ENCODE assay signal across 23 mouse cellular contexts in the genomic region with DNA sequence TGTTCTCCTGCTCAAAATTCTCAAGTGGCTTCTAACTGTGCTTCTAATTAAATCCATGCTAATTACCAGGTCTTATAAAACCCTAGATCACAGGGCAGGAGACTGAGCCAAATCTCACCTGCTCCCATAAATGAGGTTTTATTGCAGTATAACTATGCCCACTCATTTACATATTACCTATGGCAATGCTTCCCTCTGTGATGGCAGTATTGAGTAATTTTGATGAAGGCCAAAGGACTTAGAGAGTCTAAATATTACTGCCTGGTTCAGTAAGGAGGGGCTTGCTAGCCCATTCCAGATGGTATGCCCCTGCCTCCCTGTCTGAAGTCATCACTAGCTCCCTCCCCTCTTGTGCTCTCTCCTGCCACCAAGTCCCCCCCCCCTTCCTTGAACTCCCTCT. TPM values are rescaled to one million over a fixed set of nuclear protein-coding genes. Genes with fewer than 3 reads are reported as not detected.
A peak's percentile ranks its signal among the peaks of the same experiment; 100 is the strongest.
DNase-seq lines count a peak whose midpoint lies in the region; ATAC-seq and TF ChIP-seq lines count a peak whose summit lies in the region.
"Had no signal": no experiment of that assay in that cellular context is flagged by ENCODE, and none has a peak within 500 bp of the region (broad histone marks: within the 10 kb centered on the region; RNA-seq: fewer than 3 reads in every experiment).

No protein-coding gene starts in this region.

- H3K36me3 ChIP-seq in forebrain, embryonic 10.5 days (replicated peaks), result no peaks in the 10 kb centered on the region
- no peaks in the 10 kb centered on the region for H3K36me3 ChIP-seq in forebrain, embryonic 12.5 days (replicated peaks)
- H3K36me3 ChIP-seq in hindbrain, embryonic 16.5 days (ENCODE audit: control insufficient read depth, insufficient read depth, low read length), result no peaks in the 10 kb centered on the region
- H3K36me3 ChIP-seq in hindbrain, embryonic 12.5 days, result no peaks in the 10 kb centered on the region
- no peaks in the 10 kb centered on the region for H3K36me3 ChIP-seq in limb, embryonic 12.5 days
- H3K36me3 ChIP-seq: forebrain, embryonic 15.5 days; heart, embryonic 10.5 days had no signal

- peaks cover 4% of the 10 kb centered on the region; the same call in 1 of the 2 replicates for H3K4me1 ChIP-seq in forebrain, embryonic 10.5 days
- H3K4me1 ChIP-seq in forebrain, embryonic 12.5 days, result no peaks in the 10 kb centered on the region
- no peaks in the 10 kb centered on the region for H3K4me1 ChIP-seq in hindbrain, embryonic 16.5 days (ENCODE audit: control insufficient read depth, insufficient read depth, low read depth, low read length)
- no peaks in the 10 kb centered on the region for H3K4me1 ChIP-seq in hindbrain, embryonic 12.5 days
- H3K4me1 ChIP-seq in limb, embryonic 12.5 days (replicated peaks), result peaks cover 13% of the 10 kb centered on the region
- H3K4me1 ChIP-seq: heart, embryonic 10.5 days had no signal

- H3K27me3 ChIP-seq in forebrain, embryonic 10.5 days (ENCODE audit: poor library complexity, severe bottlenecking), result no peaks in the 10 kb centered on the region
- H3K27me3 ChIP-seq in forebrain, embryonic 12.5 days, result no peaks in the 10 kb centered on the region; the same call in 1 of the 2 replicates
- H3K27me3 ChIP-seq in hindbrain, embryonic 16.5 days (replicated peaks; ENCODE audit: control insufficient read depth, insufficient read depth, low read length), result no peaks in the 10 kb centered on the region
- H3K27me3 ChIP-seq in hindbrain, embryonic 12.5 days, result no peaks in the 10 kb centered on the region
- no peaks in the 10 kb centered on the region for H3K27me3 ChIP-seq in limb, embryonic 12.5 days
- H3K27me3 ChIP-seq: forebrain, embryonic 15.5 days; Patski had no signal

- H3K4me2 ChIP-seq in forebrain, embryonic 12.5 days, result no peak overlapping the region
- no peak overlapping the region for H3K4me2 ChIP-seq in hindbrain, embryonic 16.5 days (ENCODE audit: low read length)
- no peak overlapping the region for H3K4me2 ChIP-seq in hindbrain, embryonic 12.5 days (replicated peaks)
- H3K4me2 ChIP-seq in limb, embryonic 12.5 days, result no peak overlapping the region
- H3K4me2 ChIP-seq: forebrain, embryonic 15.5 days had no signal

- H3K27ac ChIP-seq in forebrain, embryonic 10.5 days, result 0 out of 2 replicates have a peak overlapping the region, but pooled peaks have one; percentile 30
- no peak overlapping the region; the same call in 1 of the 2 replicates for H3K27ac ChIP-seq in forebrain, embryonic 12.5 days
- no peak overlapping the region for H3K27ac ChIP-seq in hindbrain, embryonic 16.5 days (ENCODE audit: low read depth, low read length)
- H3K27ac ChIP-seq in hindbrain, embryonic 12.5 days, result no peak overlapping the region
- 0 out of 2 replicates have a peak overlapping the region, but pooled peaks have one; percentile 12 for H3K27ac ChIP-seq in limb, embryonic 12.5 days
- H3K27ac ChIP-seq: forebrain, embryonic 15.5 days; heart, embryonic 10.5 days had no signal

- no peak for ATAC-seq in forebrain, embryonic 12.5 days (ENCODE audit: low FRiP score)
- peak; percentile 73; the same call in 1 of the 2 replicates for ATAC-seq in hindbrain, embryonic 16.5 days
- ATAC-seq in hindbrain, embryonic 12.5 days (ENCODE audit: low FRiP score), result no peak
- 0 out of 2 replicates have a peak, but pooled peaks have one; percentile 33 for ATAC-seq in limb, embryonic 12.5 days (ENCODE audit: insufficient number of reproducible peaks, insufficient read depth, low FRiP score, low TSS enrichment, low read depth)
- ATAC-seq: activated CD4-positive, CD25-positive, alpha-beta regulatory T cell, adult 4 months; forebrain, embryonic 15.5 days; intestine, embryonic 16.5 days; Patski had no signal

- no peak for TF ChIP-seq POLR2A in brain, embryonic 14.5 days (IDR thresholded peaks at IDR 0.05; ENCODE audit: borderline replicate concordance, extremely low read depth, insufficient read depth, insufficient read length, poor library complexity, severe bottlenecking)

- H3K4me3 ChIP-seq in forebrain, embryonic 10.5 days, result no peak overlapping the region
- H3K4me3 ChIP-seq in forebrain, embryonic 12.5 days (replicated peaks), result no peak overlapping the region
- H3K4me3 ChIP-seq in hindbrain, embryonic 16.5 days (ENCODE audit: low read length), result no peak overlapping the region
- no peak overlapping the region for H3K4me3 ChIP-seq in hindbrain, embryonic 12.5 days
- no peak overlapping the region for H3K4me3 ChIP-seq in limb, embryonic 12.5 days (replicated peaks)
- H3K4me3 ChIP-seq: forebrain, embryonic 15.5 days; heart, embryonic 10.5 days had no signal

- TF ChIP-seq CTCF in brain, embryonic 14.5 days (IDR thresholded peaks at IDR 0.05; ENCODE audit: borderline replicate concordance, extremely low read depth, insufficient read depth, insufficient read length), result no peak

- no peaks in the 10 kb centered on the region for H3K9me3 ChIP-seq in forebrain, embryonic 10.5 days
- H3K9me3 ChIP-seq in forebrain, embryonic 12.5 days, result no peaks in the 10 kb centered on the region
- H3K9me3 ChIP-seq in hindbrain, embryonic 16.5 days (ENCODE audit: control insufficient read depth, low read length), result no peaks in the 10 kb centered on the region
- H3K9me3 ChIP-seq in hindbrain, embryonic 12.5 days (replicated peaks), result no peaks in the 10 kb centered on the region
- no peaks in the 10 kb centered on the region for H3K9me3 ChIP-seq in limb, embryonic 12.5 days
- H3K9me3 ChIP-seq: forebrain, embryonic 15.5 days; heart, embryonic 10.5 days had no signal

- DNase-seq in forebrain, embryonic 10.5 days (ENCODE audit: extremely low spot score, low spot score), result no peak
- peak; percentile 51 for DNase-seq in brain, embryonic 14.5 days (ENCODE audit: low read depth)
- no peak for DNase-seq in cerebellum, adult 11 months
- DNase-seq in Muller cell, postnatal 12 days (ENCODE audit: inconsistent ontology term), result no peak
- DNase-seq: adrenal gland, postnatal 14 days; cerebellum, adult 2 months; cerebellum, postnatal 10 days; gastrocnemius, postnatal 36 days; heart, adult 11 months; heart, postnatal 10 days; heart, postnatal 4 days had no signal

- no peak overlapping the region for H3K9ac ChIP-seq in forebrain, embryonic 12.5 days
- no peak overlapping the region for H3K9ac ChIP-seq in hindbrain, embryonic 16.5 days (ENCODE audit: low read depth, low read length)
- H3K9ac ChIP-seq in hindbrain, embryonic 12.5 days, result no peak overlapping the region
- no peak overlapping the region for H3K9ac ChIP-seq in limb, embryonic 12.5 days (replicated peaks)
- H3K9ac ChIP-seq: forebrain, embryonic 15.5 days had no signal

RNA-seq across cellular contexts. Expression of gene Cyp24a1, which starts 38.9 kb away (rescaled TPM):
- polyA plus RNA-seq in forebrain, embryonic 10.5 days (2016; fragmentation: Nextera tagmentation; extraction: Ambion mirVana), result 0.05 TPM in 1 of 2 replicates, not detected in the other
- polyA plus RNA-seq in forebrain, embryonic 12.5 days (2016; fragmentation: Nextera tagmentation; extraction: Ambion mirVana), result 0.06 TPM in 1 of 2 replicates, not detected in the other
- 0.08 and 0.10 TPM in 2 replicates for polyA plus RNA-seq in hindbrain, embryonic 16.5 days (2015; fragmentation: Nextera tagmentation; extraction: Ambion mirVana)
- 0.10 TPM in 1 of 2 replicates, not detected in the other for polyA plus RNA-seq in hindbrain, embryonic 12.5 days (2016; fragmentation: Nextera tagmentation; extraction: Ambion mirVana)
- 0.16 TPM in 2 replicates for polyA plus RNA-seq in brain, embryonic 14.5 days (2012; rRNA removed)
- not detected in 2 replicates for polyA plus RNA-seq in limb, embryonic 12.5 days (2016; fragmentation: Nextera tagmentation; extraction: Ambion mirVana)
- polyA plus RNA-seq: C2C12; embryonic facial prominence, embryonic 11.5 days; heart, embryonic 10.5 days; heart, embryonic 14.5 days; intestine, embryonic 16.5 days had no signal

RNA-seq across cellular contexts. Expression of gene Pfdn4, which starts 39.6 kb away (rescaled TPM):
- 94.0 and 98.9 TPM in 2 replicates for polyA plus RNA-seq in forebrain, embryonic 10.5 days (2016; fragmentation: Nextera tagmentation; extraction: Ambion mirVana)
- 139 and 140 TPM in 2 replicates for polyA plus RNA-seq in forebrain, embryonic 12.5 days (2016; fragmentation: Nextera tagmentation; extraction: Ambion mirVana)
- polyA plus RNA-seq in hindbrain, embryonic 16.5 days (2015; fragmentation: Nextera tagmentation; extraction: Ambion mirVana), result 99.8 and 124 TPM in 2 replicates
- polyA plus RNA-seq in hindbrain, embryonic 12.5 days (2016; fragmentation: Nextera tagmentation; extraction: Ambion mirVana), result 128 and 139 TPM in 2 replicates
- polyA plus RNA-seq in brain, embryonic 14.5 days (2012; rRNA removed), result 55.5 and 55.6 TPM in 2 replicates
- polyA plus RNA-seq in limb, embryonic 12.5 days (2016; fragmentation: Nextera tagmentation; extraction: Ambion mirVana), result 109 and 118 TPM in 2 replicates

Comparison
In these comparisons a context has a peak if more than half of its experiments do, and no peak if none do; other contexts are left out.
1. H3K27ac ChIP-seq: peak in forebrain, embryonic 10.5 days (single experiment) and limb, embryonic 12.5 days (single experiment); none in forebrain, embryonic 12.5 days (single experiment), hindbrain, embryonic 16.5 days (single experiment) and hindbrain, embryonic 12.5 days (single experiment).
2. ATAC-seq: peak in hindbrain, embryonic 16.5 days (single experiment) and limb, embryonic 12.5 days (single experiment); none in forebrain, embryonic 12.5 days (single experiment) and hindbrain, embryonic 12.5 days (single experiment).